Mouse (Mus musculus): ENCODE measurements at regions not wholly inside any gene's neighbourhood (a gene's known extent, or its start where the extent isn't known, plus 50 kb on each side); places are given as distances from the start of the nearest gene placed in this dataset.
"Not testable (repeated sequence)": the region's sequence is repeated elsewhere in the genome, so short reads cannot be mapped to it uniquely, and the experiment has no call there.

GRCm38 (mm10) chr17:4541020-4541743, 452.9 kb upstream of the Arid1b start:
- in situ Hi-C loops (cut with MboI, MseI): no loop called here

DNA sequence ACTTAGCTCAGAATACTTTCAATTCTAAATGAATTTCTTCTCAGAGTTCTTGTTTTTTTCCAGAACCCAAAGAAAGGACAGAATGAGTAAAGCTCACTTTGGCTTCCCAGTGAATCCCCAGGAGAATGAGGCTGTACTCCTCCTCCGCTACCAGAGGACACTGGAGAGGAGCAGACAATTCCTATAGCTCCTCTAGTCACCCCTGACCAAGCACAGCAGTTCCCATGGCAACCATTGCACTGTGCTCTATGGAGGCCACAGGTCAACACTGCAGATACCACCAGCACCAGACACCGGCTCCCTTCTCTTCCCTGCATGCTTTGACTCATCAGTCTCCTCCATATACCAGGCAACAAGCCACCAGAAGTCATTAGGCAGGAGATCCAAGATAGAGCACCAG, 447.6 kb upstream of the Arid1b start:
- in situ Hi-C loops (cut with MboI, MseI): no loop called here

- in situ Hi-C loops (cut with MboI, MseI): not testable (repeated sequence)
These were observed 441.1 kb upstream of the Arid1b start for GRCm38 (mm10) chr17:4553026-4553425.

DNA sequence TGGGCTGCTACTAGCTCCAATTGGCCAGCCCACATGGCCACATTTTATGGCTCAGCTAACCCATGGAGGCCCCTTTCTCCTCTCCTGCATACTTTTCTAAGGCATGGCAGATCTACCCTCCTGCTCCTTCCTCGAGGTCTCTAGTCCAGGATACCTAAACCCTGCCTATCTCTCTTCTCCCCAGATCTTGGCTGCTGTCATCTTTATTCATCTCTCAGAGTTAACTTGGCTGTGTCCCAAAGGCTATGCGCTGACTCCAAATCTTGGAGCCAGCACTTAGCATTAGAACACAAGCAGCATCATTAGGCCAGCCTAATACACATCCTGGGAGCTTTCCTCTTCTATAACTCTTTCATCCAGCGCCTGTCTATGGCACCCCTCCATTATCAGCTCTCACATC, 430.5 kb upstream of the Arid1b start:
- in situ Hi-C loops (cut with MboI, MseI): no loop called here

DNA sequence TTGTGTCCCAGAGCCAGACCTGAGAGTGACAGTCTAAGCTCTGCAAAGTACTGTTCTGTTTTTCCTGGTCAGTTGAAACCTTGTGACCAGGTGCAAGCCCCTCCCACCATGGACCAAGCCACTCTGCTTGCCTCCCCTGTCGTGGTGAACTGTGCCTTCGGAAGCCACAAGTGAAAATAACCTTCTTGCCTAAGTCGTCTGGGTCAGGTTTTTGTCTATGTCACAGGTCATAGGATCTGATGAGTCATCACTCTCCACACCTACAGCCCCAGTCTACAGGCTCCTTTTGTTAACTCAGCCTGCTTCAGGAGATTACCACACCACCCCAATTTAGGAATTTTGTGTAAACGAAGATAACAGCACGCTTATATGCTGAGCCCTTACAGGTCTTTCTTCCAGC, 417.2 kb upstream of the Arid1b start:
- in situ Hi-C loops (cut with MboI, MseI): no loop called here

DNA sequence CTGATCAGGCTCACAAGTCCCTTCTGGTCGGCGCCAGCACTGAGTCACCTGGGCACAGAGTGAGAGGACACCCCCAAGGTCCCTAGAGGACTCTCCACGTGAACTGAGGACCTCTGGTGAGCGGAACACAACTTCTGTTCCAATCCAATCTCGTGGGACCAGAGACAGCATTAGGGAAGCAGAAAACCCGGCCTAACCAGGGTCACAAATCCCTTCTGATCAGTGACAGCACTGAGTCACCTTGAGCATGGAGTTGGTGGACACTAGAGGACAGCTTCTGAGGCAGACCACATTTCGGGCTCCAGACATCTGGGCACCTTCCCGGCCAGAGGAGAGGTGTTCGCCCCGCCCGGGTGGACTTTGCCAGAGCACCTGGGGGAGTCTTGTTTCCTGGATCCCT, 412.3 kb upstream of the Arid1b start:
- in situ Hi-C loops (cut with MboI, MseI): no loop called here

DNA sequence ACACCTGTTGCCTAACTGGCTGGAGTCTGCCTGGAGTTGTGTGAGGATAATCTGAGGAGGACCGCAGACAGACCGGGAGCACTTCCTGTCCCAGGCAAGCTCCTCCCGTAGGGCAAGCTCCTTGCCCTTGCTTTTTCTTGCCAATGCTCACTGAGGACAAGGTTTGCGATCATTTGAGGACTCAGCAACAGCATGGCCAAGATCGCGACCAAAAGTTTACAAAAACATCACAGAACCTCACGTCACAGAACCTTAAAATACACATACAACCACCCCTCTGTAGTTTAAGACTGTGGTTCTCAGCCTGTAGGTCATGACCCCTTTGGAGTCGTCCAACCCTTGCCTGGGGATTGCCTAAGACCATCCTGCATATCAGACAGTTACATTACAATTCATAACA, 383.7 kb upstream of the Arid1b start:
- in situ Hi-C loops (cut with MboI, MseI): no loop called here

DNA sequence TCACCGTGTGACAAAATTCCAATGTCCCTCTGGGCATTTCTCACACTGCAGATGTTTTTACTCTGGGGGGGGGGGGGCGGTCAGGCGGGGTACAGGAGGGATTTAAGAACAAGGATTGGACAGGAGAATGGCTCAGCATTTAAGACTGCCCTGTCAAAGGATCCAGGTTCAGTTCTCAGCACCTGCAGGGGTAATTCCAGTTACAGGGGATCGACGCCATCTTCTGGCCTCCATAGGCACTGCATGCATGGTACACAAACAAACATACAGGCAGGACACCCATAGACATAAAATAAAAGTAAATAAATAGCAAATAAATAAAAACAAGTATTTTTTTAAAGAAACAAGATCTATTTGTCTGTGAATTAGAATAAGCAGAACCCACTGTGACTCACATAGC, 383.1 kb upstream of the Arid1b start:
- in situ Hi-C loops (cut with MboI, MseI): no loop called here

DNA sequence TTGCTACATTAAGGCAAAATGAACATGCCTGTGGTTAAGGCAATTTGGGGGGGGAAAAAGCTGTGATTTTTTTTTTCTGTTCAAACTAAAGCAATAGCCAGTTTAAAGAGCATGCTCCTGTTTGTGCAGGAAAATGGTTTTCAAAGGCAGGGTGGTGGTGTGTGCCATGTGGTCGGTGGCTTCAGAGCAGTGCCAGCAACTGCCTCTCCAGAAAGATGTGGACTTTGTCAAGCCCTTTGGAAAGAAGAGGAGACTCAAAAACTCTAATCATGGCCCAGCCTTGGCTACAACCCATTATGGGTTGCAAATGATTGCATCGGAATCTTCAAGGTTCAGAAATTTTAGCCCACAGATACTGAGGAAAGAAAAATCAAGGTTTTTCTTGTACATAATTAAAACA, 382.4 kb upstream of the Arid1b start:
- in situ Hi-C loops (cut with MboI, MseI): no loop called here

- in situ Hi-C loops (cut with MboI, MseI): no loop called here
These were observed 382.0 kb upstream of the Arid1b start for GRCm38 (mm10) chr17:4612136-4612535.

DNA sequence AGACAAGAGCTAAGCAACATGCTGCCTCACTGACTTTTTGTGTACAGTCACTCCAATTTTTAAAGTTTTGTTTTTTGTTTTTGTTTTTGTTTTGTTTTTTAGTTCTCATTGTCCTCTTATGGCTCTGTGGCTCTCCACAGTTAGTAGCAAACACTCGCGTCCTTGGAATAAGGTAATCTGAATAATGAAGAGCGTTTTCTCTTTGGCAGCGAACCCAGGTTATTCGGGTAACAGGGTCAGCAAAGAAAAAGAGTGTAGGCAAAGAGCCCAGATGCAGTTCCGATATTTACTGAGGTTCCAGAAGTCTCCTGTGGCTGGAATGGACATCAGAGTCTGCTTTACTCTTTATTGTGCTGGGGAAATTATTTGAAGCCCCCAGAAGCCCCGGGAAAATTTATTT, 381.4 kb upstream of the Arid1b start:
- in situ Hi-C loops (cut with MboI, MseI): no loop called here

GRCm38 (mm10) chr17:4620361-4620760, 373.8 kb upstream of the Arid1b start:
- in situ Hi-C loops (cut with MboI, MseI): no loop called here

DNA sequence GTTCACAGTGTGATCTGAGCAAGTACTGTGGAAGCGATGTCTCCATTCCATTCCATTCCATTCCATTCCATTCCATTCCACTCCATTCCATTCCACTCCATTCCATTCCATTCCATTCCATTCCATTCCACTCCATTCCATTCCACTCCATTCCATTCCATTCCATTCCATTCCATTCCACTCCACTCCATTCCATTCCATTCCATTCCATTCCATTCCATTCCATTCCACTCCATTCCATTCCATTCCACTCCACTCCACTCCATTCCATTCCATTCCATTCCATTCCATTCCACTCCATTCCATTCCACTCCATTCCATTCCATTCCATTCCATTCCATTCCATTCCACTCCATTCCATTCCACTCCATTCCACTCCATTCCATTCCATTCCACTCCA, 368.0 kb upstream of the Arid1b start:
- in situ Hi-C loops (cut with MboI, MseI): loop anchor here in 1 of 2 experiments (25.0 kb wide), 1 partner anchor 111 kb away; no protein-coding TSS in a partner anchor

DNA sequence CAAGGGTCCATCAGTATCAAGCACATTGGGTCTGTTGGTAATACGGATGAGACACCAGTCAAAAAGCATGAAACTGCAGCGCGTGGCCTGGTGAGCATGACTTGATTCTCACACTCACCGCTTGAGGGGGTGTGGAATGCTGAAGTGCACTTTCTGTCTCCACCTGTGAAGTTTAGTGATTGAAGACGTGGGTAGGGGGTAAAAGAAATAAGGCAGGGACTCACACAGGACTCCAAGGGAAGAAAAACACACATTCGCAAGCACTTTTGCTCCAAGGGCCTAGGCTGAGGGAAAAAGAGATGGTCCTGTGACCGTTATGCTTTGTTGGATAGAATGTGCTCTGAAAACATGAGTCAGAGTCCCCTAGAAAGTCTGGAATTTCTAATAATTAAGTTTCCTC, 366.6 kb upstream of the Arid1b start:
- in situ Hi-C loops (cut with MboI, MseI): loop anchor here in 1 of 2 experiments (25.0 kb wide), 1 partner anchor 110 kb away; no protein-coding TSS in a partner anchor

DNA sequence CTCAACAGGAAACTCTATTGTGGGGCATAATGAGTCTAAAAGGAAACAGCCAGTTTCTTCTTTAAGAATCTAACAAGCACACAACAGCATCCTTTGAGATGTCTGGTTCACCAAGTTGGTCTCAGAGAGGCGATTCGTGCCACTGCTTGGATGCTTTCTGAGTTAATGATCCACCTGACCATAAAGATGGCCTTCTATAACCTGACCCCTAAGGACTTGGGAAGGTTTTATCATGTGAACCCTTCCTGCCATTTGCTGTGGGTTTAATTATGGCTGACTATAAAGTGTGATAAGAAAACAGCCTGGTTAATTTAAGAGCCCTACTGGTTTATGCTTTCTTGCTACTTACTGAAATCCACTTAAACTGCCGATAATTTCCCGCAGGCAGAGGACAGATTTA, 363.0 kb upstream of the Arid1b start:
- in situ Hi-C loops (cut with MboI, MseI): loop anchor here in 1 of 2 experiments (25.0 kb wide), 1 partner anchor 106 kb away; no protein-coding TSS in a partner anchor

DNA sequence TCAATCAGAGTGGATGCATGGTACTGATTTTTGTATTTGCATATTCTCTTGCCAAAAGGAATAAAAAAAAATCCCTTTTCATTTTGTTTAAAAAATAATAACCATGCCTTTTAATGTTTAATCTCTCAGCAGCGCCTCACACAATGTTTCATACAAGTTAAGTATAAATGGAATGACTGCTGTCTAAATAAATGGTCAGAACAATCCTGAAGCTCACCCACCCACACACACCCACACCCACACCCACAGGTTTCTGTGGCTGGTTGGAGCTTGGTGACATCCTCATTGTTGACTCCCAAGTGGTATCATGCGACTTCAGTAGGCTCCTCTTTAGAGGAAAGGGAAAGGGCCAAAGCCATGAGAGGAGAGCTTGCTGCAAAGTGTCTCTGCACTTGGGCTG, 361.6 kb upstream of the Arid1b start:
- in situ Hi-C loops (cut with MboI, MseI): loop anchor here in 1 of 2 experiments (25.0 kb wide), 1 partner anchor 105 kb away; no protein-coding TSS in a partner anchor

DNA sequence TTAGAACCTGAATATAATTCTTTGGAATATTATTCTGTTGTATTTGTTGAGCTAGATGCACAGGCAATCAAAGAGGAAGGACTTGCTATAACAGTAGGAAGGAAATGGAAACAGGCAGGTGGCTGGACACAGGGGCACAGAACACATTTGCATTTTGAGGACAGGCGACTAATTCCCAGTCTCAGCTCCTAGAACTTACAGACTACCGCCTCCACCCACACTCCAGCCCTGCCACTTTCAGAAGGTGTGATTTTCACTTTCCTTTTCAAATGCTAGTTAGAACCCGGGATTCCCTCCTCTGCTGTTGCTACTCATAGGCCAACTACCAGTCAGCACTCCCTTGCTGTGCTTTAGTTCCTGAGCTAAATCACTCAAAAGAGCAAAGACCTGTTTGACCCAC, 360.4 kb upstream of the Arid1b start:
- in situ Hi-C loops (cut with MboI, MseI): loop anchor here in 1 of 2 experiments (25.0 kb wide), 1 partner anchor 104 kb away; no protein-coding TSS in a partner anchor

- in situ Hi-C loops (cut with MboI, MseI): loop anchor here in 1 of 2 experiments (25.0 kb wide), 1 partner anchor 100 kb away; no protein-coding TSS in a partner anchor
These were observed 357.3 kb upstream of the Arid1b start for GRCm38 (mm10) chr17:4636796-4637353.

DNA sequence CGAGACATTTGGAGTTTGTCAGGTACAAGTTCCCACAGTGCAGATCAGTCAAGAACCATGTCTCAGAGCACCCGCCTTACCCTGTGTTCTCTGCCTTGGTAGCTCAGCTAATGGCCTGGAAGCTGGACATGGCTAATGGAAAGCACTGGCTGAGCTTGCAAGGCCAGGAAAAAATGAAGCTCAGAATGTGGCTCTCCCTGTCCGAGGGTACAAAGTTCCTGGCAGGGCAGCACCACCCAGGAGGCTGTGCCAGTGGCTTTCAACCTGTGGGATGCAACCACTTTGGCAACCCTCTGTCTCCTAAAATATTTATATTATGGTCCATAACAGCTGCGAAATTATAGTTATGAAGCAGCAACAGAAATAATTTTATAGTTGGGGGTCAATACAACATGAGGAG, 354.6 kb upstream of the Arid1b start:
- in situ Hi-C loops (cut with MboI, MseI): loop anchor here in 1 of 2 experiments (25.0 kb wide), 1 partner anchor 98 kb away; no protein-coding TSS in a partner anchor

- in situ Hi-C loops (cut with MboI, MseI): loop anchor here in 1 of 2 experiments (25.0 kb wide), 1 partner anchor 97 kb away; no protein-coding TSS in a partner anchor
These were observed 353.6 kb upstream of the Arid1b start for GRCm38 (mm10) chr17:4640555-4640954.

DNA sequence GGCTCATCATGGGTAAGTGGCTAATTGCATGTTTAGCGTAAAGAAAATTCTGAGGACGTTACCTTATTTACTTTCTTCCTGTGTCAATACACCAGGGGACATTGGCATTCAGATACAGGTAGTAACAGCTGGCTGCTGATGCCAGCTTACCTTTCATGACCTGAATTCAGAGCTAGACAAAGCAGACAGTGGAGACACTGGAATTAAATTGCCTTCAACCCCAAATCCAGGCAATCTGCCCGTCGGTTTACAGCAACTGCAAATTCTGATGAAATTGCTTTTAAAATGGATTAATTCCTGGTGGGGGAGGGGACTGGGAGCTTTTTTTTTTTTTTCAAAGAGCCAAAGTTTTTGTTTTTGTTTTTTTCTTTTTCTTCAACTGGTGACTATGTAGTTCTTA, 353.0 kb upstream of the Arid1b start:
- in situ Hi-C loops (cut with MboI, MseI): loop anchor here in 1 of 2 experiments (25.0 kb wide), 1 partner anchor 96 kb away; no protein-coding TSS in a partner anchor

DNA sequence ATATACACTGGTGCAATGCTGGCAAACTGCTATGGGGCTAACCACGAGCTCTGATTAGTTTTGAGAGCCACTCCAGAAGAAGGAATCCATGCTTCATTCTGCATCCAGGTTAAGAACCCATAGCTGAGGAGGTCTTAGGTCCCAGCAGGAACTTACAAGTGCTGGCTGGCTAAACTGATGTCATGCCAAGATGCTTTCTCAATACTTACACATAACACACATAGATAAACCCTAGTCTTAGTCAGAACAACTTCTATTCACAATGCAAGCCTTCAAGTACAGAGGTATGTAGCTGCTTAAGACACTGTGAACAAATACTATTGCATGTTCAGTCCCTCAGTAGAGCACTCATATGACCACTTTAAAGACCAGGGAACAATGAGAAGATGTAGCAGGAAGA, 352.1 kb upstream of the Arid1b start:
- in situ Hi-C loops (cut with MboI, MseI): loop anchor here in 1 of 2 experiments (25.0 kb wide), 1 partner anchor 95 kb away; no protein-coding TSS in a partner anchor

GRCm38 (mm10) chr17:4643343-4643742, 350.8 kb upstream of the Arid1b start:
- in situ Hi-C loops (cut with MboI, MseI): loop anchor here in 1 of 2 experiments (25.0 kb wide), 1 partner anchor 94 kb away; no protein-coding TSS in a partner anchor
